Mouse (Mus musculus) erythroblast, embryonic 14.5 days (primary cell): ENCODE measurements around the gene Fuom. TPM values are rescaled to one million over a fixed set of nuclear protein-coding genes. Genes with fewer than 3 reads are reported as not detected.

Experiments
- H3K27me3 ChIP-seq: 2 replicates; pipeline ENCODE4 v1.6.1; 2012; ENCODE audit warnings: inconsistent platforms; ENCODE audit not compliant: control insufficient read depth
- H3K36me3 ChIP-seq: 2 replicates; pipeline ENCODE4 v1.6.1; 2012; ENCODE audit warnings: mild to moderate bottlenecking, inconsistent platforms; ENCODE audit not compliant: control insufficient read depth
- H3K4me1 ChIP-seq: 2 replicates; pipeline ENCODE4 v1.6.1; 2012; ENCODE audit warnings: inconsistent platforms; ENCODE audit not compliant: control insufficient read depth
- H3K4me3 ChIP-seq: replicated peaks from 2 replicates; pipeline ENCODE3; 2012; ENCODE audit warnings: moderate library complexity, mild to moderate bottlenecking, inconsistent platforms
- H3K9me3 ChIP-seq: 2 replicates; pipeline ENCODE4 v1.6.1; 2012; ENCODE audit warnings: low read length, inconsistent platforms, mixed read lengths; ENCODE audit not compliant: control insufficient read depth
- GATA1 ChIP-seq: IDR thresholded peaks from 2 replicates; pipeline ENCODE4 v1.6.1; 2012; ENCODE audit warnings: low read length, inconsistent platforms, mixed read lengths
- TAL1 ChIP-seq: IDR thresholded peaks from 3 replicates; pipeline ENCODE4 v1.6.1; 2012; ENCODE audit warnings: low read length, inconsistent platforms, mixed read lengths
- polyA plus RNA-seq: library from polyadenylated mRNA; stranded (reverse); fragments of >175 nt; gene quantifications from 2 replicates; pipeline ENCODE4 v1.2.3, GENCODE M21; 2012

Fuom gene
- polyA plus RNA-seq, 1 experiment = 1.0 TPM

GRCm38 (mm10) chr7:140115583-140116328, 13.5 kb upstream of the Fuom start, which contains the start of gene Paox:
Paox (plus strand) TSS chr7:140115799.
- Histone ChIP-seq H3K4me1 (peaks cover 23% of the 10 kb centered on the region), H3K27me3 (no peaks in the 10 kb centered on the region), H3K4me3 (peak within 1 kb of the TSS; percentile 90), H3K36me3 (peaks cover 19% of the 10 kb centered on the region), H3K9me3 (no peaks in the 10 kb centered on the region)
- TF ChIP-seq TAL1 (no peak), GATA1 (no peak)

GRCm38 (mm10) chr7:140111943-140112342, 9.7 kb upstream of the Fuom start:
- Histone ChIP-seq H3K9me3 (no peaks in the 10 kb centered on the region), H3K36me3 (peaks cover 50% of the 10 kb centered on the region), H3K4me1 (peaks cover 19% of the 10 kb centered on the region), H3K4me3 (no peak overlapping the region), H3K27me3 (no peaks in the 10 kb centered on the region)
- no peak for TF ChIP-seq GATA1
- no peak for TF ChIP-seq TAL1

- Histone ChIP-seq H3K36me3 (peaks cover 28% of the 10 kb centered on the region), H3K4me3 (no peak overlapping the region), H3K9me3 (no peaks in the 10 kb centered on the region), H3K27me3 (no peaks in the 10 kb centered on the region), H3K4me1 (peaks cover 18% of the 10 kb centered on the region)
- TF ChIP-seq TAL1 (no peak), GATA1 (no peak)
Measured at GRCm38 (mm10) chr7:140104009-140104408, 1.8 kb upstream of the Fuom start.

GRCm38 (mm10) chr7:140101498-140101897, 743 bp downstream of the Fuom start:
- H3K4me1 ChIP-seq = peaks cover 19% of the 10 kb centered on the region
- H3K9me3 ChIP-seq = no peaks in the 10 kb centered on the region
- peak overlapping the region; percentile 57 for H3K4me3 ChIP-seq
- no peaks in the 10 kb centered on the region for H3K27me3 ChIP-seq
- TF ChIP-seq GATA1 = no peak
- TF ChIP-seq TAL1 = no peak
- peaks cover 12% of the 10 kb centered on the region for H3K36me3 ChIP-seq

GRCm38 (mm10) chr7:140098466-140098865, 3.8 kb downstream of the Fuom start:
- Histone ChIP-seq H3K9me3 (no peaks in the 10 kb centered on the region), H3K36me3 (peaks cover 2% of the 10 kb centered on the region), H3K27me3 (no peaks in the 10 kb centered on the region), H3K4me1 (peaks cover 19% of the 10 kb centered on the region), H3K4me3 (no peak overlapping the region)
- no peak for TF ChIP-seq GATA1
- TF ChIP-seq TAL1 = no peak

- no peaks in the 10 kb centered on the region for H3K27me3 ChIP-seq
- no peak overlapping the region for H3K4me3 ChIP-seq
- TF ChIP-seq TAL1 (no peak), GATA1 (no peak)
- peaks cover 2% of the 10 kb centered on the region for H3K36me3 ChIP-seq
- H3K9me3 ChIP-seq = no peaks in the 10 kb centered on the region
- peaks cover 3% of the 10 kb centered on the region; the same call in 1 of the 2 replicates for H3K4me1 ChIP-seq
Measured at GRCm38 (mm10) chr7:140096055-140096454, 6.2 kb downstream of the Fuom start.

- H3K27me3 ChIP-seq = no peaks in the 10 kb centered on the region
- no peak overlapping the region for H3K4me3 ChIP-seq
- no peaks in the 10 kb centered on the region for H3K9me3 ChIP-seq
- H3K36me3 ChIP-seq = peaks cover 2% of the 10 kb centered on the region; the same call in 1 of the 2 replicates
- TF ChIP-seq TAL1 (no peak), GATA1 (no peak)
- peaks cover 2% of the 10 kb centered on the region; the same call in 1 of the 2 replicates for H3K4me1 ChIP-seq
Measured at GRCm38 (mm10) chr7:140095556-140095955, 6.7 kb downstream of the Fuom start.

- TF ChIP-seq GATA1 (no peak), TAL1 (no peak)
- Histone ChIP-seq H3K4me1 (peaks cover 2% of the 10 kb centered on the region; the same call in 1 of the 2 replicates), H3K9me3 (no peaks in the 10 kb centered on the region), H3K4me3 (no peak overlapping the region), H3K27me3 (no peaks in the 10 kb centered on the region), H3K36me3 (peaks cover 2% of the 10 kb centered on the region; the same call in 1 of the 2 replicates)
Measured at GRCm38 (mm10) chr7:140094954-140095353, 7.3 kb downstream of the Fuom start.

GRCm38 (mm10) chr7:140092924-140093528, 9.2 kb downstream of the Fuom start, which contains the start of gene Prap1:
Prap1 (plus strand) TSS chr7:140093395.
- no peaks in the 10 kb centered on the region for H3K36me3 ChIP-seq
- H3K4me1 ChIP-seq = no peaks in the 10 kb centered on the region; the same call in 1 of the 2 replicates
- H3K27me3 ChIP-seq = no peaks in the 10 kb centered on the region
- H3K4me3 ChIP-seq = no peak within 1 kb of the TSS
- H3K9me3 ChIP-seq = no peaks in the 10 kb centered on the region
- TF ChIP-seq GATA1 = no peak
- TF ChIP-seq TAL1 = no peak
